Mouse (Mus musculus) retina, embryonic 14.5 days (tissue): ENCODE results near the gene Ncam1.
A peak's percentile ranks its signal among the peaks of the same experiment; 100 is the strongest.

Source experiments
- DNase-seq: peaks from one replicate; pipeline ENCODE4 v3.0.0-alpha.2; 2015; ENCODE audit warnings: low spot score

The Ncam1 gene

GRCm38 (mm10) chr9:49565846-49566245 is 232.9 kb downstream of the Ncam1 start:
- no peak for DNase-seq

- DNase-seq, result no peak
These were observed 239.8 kb downstream of the Ncam1 start for GRCm38 (mm10) chr9:49558941-49559340.

- no peak for DNase-seq
These were observed 247.4 kb downstream of the Ncam1 start for GRCm38 (mm10) chr9:49551353-49551752.

GRCm38 (mm10) chr9:49542593-49542992 is 256.1 kb downstream of the Ncam1 start:
- DNase-seq, result no peak

DNA sequence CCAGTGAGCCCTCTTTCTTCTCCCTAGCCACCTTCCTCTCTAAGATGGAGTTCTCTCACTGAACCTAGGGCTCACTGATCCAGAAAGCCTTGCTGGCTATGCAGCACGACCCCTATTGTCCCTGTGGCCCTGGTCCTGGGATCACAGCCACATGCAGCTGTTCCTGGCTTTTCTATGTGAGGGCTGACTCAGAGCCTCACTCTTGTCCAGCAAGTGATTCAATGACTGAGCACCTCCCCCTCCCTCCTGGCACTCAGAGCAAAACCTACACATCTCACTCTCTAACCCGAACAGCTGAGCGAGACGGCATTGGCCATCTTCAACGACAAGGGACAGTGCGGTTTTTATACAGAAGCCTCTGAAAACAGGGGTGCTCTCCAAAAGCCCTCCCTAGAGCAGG is 260.9 kb downstream of the Ncam1 start:
- DNase-seq, result no peak

DNA sequence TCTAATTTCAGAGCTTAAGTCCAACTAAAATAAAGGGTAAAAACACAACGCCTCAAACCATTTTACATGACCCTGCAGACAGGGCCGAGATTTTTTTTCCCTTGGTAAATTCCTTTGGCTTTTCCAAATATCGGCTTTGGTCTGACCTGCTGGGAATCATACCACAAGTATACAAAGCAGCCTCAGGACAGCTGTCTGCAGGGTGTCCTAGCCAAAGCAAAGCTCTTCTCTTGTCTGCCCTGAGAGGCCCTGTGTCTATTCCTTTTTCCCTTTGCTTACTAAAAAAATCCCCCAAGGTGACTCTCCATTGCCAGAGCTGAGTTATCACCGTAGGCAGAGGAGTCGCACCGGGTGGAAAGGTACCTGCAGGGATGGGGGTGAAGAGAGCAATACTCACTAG is 262.1 kb downstream of the Ncam1 start:
- DNase-seq, result no peak

- DNase-seq, result no peak
These were observed 263.8 kb downstream of the Ncam1 start for GRCm38 (mm10) chr9:49534958-49535357.

- no peak for DNase-seq
These were observed 264.7 kb downstream of the Ncam1 start for GRCm38 (mm10) chr9:49533912-49534491.

GRCm38 (mm10) chr9:49533455-49533854 is 265.3 kb downstream of the Ncam1 start:
- no peak for DNase-seq

- DNase-seq, result no peak
These were observed 266.9 kb downstream of the Ncam1 start for GRCm38 (mm10) chr9:49531833-49532232.

- DNase-seq, result no peak
These were observed 267.5 kb downstream of the Ncam1 start for GRCm38 (mm10) chr9:49531257-49531656.

DNA sequence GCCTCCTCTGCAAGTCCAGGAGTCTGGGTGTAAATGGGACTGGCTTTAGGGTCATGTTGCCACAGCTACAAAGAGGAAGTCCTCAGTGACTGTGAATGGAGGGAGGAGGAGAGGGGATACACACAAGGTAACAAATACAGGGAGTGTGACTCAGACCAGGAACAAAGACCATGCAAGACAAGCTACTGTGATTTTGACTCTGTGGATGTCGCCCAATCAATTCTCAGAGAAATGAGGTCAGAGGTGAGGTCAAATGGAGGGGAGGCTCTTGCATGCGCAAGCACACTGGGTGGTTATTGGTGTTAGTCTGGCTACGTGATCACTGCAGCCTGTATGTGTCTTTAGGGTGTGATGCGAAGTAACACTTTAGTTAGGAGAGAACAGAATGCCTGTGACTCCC is 268.0 kb downstream of the Ncam1 start:
- no peak for DNase-seq

DNA sequence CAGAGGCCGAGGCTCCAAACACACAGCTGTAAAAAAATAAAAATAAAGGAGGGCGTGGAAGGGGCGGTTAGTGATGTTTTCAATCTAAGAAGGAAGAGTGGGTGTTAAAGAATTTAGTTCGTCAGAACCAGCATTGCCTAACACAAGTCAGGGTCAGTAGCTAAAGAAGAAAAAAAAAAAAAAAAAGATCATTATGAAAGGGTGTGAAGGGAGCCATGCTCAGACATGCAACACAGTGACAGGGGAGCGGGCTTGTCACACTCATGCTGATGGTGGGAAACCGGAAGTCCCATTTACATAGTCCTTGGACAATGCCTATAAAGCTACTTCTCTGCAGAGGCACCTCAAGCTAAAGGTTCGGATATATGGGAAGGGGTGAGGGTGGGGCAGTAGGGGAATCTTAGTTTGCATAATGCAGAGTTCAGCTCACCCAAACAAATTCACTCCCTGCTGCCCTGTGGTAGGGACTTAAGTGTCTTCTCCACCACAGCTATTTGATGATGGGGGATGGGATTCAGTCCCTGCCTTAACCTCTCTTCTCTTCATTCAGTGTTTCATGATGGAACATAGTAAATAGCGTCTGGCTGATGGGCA is 269.3 kb downstream of the Ncam1 start:
- no peak for DNase-seq

- DNase-seq, result peak; percentile 73
These were observed 269.8 kb downstream of the Ncam1 start for GRCm38 (mm10) chr9:49528943-49529342.

DNA sequence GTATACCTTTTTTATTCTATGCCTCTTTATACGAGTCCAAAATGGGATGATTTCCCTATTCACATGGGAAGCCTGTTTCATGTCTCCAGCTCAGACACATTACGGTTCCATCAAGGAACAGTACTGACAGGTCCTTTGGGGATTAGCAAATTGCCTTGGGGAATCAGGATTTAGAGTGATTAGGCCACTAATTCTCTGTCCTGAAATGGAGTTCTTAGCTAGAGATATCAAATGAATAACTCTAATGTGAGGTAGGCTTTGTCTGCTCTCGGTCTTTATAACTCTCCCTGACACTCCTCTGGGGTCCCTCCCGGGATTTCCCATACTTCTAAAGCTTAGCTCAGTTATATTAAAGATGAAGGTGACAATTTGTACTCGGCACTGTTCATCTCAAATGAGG is 270.7 kb downstream of the Ncam1 start:
- DNase-seq, result no peak

DNA sequence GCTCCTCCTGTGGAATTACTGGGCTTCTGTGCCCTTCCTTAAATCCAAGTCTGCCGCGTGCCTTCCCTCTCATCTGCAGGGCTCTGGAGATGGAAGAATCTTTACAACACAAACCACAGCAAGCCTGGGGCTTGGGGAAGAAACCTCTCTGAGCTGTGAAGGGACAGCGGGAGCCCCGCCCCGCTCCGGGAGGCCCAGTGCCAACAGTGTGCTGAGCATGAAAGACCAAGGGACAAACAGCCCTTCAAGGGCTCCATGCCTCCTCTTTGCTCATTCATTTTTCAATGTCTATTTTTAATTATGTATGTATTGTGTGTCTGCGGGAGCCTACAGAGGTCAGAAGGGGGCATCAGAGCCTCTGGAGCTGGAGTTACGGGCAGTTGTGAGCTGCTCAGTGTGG is 271.4 kb downstream of the Ncam1 start:
- DNase-seq, result no peak

DNA sequence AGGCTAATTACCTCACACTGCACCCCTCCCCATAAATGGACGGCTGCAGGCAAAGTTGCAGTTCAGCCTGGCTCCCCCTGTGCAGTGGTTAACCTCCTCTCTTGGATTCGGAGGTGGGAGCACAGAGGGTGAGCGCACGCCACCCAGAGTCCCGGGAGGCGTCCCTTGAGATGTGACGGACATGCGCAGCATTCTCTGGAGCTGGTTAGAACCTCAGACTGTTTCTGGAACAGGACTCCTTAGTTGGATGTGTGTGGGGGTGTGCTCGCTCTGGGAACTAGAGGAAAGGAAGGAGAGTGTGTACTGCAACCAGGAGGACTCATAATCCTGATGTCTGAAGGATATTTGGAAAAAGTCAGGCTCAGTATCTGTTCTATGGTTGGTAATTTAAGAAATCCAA is 274.0 kb downstream of the Ncam1 start:
- DNase-seq, result no peak

GRCm38 (mm10) chr9:49523881-49524280 is 274.8 kb downstream of the Ncam1 start:
- DNase-seq, result no peak

- no peak for DNase-seq
These were observed 284.4 kb downstream of the Ncam1 start for GRCm38 (mm10) chr9:49514306-49514705.

DNA sequence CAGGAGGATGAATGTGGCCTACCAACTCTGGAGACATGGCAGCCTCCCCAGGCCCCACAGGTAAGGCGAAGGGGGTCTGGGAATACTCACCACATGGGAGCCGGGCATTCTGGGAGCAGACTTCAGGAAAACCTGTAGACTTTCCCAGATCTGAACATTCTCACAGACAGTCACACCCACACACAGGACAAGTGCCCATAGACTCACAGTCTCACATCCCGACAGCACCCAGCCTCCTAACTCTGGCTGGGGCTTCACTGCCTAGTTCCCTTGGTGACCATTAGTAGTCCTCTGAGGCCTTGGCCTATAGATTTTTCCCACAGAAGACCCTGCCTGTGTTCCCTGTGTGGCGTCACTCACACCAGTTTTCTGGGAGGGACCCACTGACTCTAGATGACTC is 288.1 kb downstream of the Ncam1 start:
- DNase-seq, result no peak

GRCm38 (mm10) chr9:49509628-49510027 is 289.1 kb downstream of the Ncam1 start:
- DNase-seq, result no peak

GRCm38 (mm10) chr9:49509094-49509493 is 289.6 kb downstream of the Ncam1 start:
- no peak for DNase-seq

- no peak for DNase-seq
These were observed 290.7 kb downstream of the Ncam1 start for GRCm38 (mm10) chr9:49507829-49508585.

- DNase-seq, result no peak
These were observed 294.1 kb downstream of the Ncam1 start for GRCm38 (mm10) chr9:49504658-49505057.
